Mouse (Mus musculus) embryonic fibroblast, embryonic 13.5 days (primary cell): ENCODE measurements at regions not wholly inside any gene's neighbourhood (a gene's known extent, or its start where the extent isn't known, plus 50 kb on each side); places are given as distances from the start of the nearest gene placed in this dataset.

Experiments used
- CTCF ChIP-seq: IDR thresholded peaks from 2 replicates; pipeline ENCODE4 v1.5.1; 2011; ENCODE audit warnings: mild to moderate bottlenecking, control low read depth, low read length, moderate library complexity, borderline replicate concordance; ENCODE audit not compliant: insufficient read depth
- POLR2A ChIP-seq: IDR thresholded peaks from 2 replicates; pipeline ENCODE4 v1.6.1; 2011; ENCODE audit warnings: low read depth, mild to moderate bottlenecking, control low read depth, low read length, moderate library complexity

DNA sequence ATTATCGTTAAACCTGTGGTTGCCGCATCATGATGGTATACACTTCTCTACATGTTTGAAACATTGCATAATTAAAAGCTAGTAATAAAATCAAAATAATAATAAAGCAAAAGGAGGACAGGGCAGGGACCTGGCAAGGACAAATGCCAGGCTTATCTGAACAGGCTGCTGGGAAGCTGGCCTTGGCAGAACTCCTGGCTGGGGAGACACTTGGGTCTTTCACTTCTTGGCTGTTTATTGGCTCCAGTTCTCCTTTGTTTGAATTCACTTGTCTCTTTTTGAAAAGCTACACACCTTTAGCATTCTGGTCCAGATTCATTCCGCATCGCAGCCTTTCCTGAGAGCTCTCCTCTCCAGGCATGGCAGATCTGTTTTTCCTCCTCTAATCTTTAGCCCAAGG lies 91.6 kb upstream of the Nckap5 start:
- TF ChIP-seq POLR2A: no peak
- no peak for TF ChIP-seq CTCF
